Mouse (Mus musculus) regulatory T cell (primary cell): ENCODE data around the gene Banf1.
"Not testable (repeated sequence)": the region's sequence is repeated elsewhere in the genome, so short reads cannot be mapped to it uniquely, and the experiment has no call there.

Experiments
- in situ Hi-C: fragments of 300-600 bp; cut with MboI, MseI; formaldehyde crosslinking; loops from one replicate; pipeline ENCODE4 v1.15.1; 2025; ENCODE audit warnings: high pct_unique_total_duplicates

The Banf1 gene

DNA sequence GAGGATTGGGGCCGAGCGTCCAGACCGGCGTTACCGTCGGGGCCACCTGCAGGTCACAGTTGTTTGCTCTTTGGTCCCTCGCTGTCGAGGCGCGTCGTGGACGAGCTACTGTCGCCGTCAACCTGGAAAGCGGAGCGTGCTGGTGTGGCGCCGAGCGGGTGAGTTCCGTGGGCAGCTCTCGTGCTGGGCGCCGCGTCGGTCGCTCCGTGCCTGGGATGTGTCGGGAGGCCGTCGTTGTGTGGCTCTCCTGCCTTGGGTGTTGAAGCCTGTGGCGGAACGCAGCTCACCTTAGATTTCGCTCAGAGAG, at the start of gene Banf1:
Banf1 (minus strand) TSS at position 116 of the 307 bp plus-strand sequence.
- in situ Hi-C loops, result no loop called here

DNA sequence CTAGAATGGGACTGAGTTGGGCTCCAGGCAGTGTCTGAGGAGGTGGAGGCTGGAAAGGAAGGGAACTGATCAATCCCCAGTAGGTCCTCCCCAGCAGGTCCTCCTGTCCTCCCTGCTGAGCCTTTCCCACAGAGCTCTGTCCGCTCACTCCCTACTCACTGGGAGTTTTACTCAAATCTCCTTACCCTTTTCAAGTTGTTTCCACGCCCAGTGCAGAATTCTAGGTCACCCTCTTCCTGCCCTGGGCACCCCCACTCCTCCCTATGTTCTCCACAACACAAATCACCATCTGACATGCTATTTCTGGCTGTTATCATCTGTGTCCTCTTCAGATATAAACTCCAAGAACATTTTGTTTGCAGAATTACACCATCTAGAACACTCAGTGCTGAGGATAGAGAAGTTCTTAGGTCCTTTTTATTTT, 47.6 kb upstream of the Banf1 start:
- in situ Hi-C loops, result no loop called here

DNA sequence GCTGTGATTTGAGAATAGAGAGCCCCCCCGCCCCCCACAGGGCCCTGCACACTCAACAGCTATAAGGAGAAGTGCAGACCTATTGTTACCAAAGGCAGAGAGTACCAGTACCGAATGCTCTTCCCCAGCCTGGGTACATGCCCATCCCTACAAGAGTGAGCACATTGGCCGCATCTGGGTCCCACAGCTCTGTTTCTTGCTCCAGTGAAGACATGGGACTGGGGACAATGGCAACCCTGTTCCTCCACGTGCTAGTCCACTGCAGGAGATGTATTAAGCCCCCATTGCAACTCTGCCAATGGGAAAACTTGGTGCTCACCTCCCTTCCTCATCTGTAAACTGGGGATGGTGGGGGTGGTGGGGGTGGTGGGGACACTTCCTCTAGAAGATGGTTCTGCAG, 46.9 kb upstream of the Banf1 start:
- in situ Hi-C loops, result no loop called here

DNA sequence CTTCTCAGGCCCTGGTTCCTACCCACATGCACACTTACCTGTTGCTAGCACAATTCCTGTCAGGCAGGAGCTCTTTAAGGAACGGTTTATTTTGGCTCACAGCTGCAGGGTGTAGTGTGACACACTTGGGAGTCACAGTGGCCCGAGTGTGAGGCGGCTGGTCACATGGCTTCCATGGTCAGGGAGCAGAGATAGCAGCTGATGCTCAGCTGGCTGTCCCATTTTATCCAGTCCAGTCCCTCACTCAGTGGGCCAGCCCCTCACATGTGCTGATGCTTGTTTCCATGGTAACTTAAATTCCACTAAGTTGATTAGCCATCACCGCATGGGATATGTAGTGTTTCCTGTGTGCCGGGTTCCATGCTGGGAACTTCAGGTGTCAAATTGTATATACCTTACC, 45.0 kb upstream of the Banf1 start:
- in situ Hi-C loops, result no loop called here

DNA sequence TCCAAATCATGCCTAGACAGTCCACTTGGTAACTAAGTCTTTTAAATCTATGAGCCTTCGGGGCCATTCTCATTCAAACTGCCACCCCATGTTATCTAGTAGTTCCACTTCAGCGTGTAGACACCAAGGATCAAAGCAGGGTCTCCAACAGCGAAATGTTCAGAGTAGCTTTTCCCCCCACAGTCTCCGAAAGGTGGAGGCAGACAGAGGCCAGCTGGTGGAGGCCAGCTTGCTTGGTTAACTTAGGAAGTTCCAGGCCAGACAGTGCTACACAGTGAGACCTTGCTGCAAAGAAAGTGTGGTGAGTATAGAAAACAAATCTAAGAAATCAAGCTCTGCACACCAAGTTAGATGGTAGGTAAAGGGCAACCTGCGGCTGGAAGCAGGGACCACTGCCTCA, 43.7 kb upstream of the Banf1 start:
- in situ Hi-C loops, result no loop called here

DNA sequence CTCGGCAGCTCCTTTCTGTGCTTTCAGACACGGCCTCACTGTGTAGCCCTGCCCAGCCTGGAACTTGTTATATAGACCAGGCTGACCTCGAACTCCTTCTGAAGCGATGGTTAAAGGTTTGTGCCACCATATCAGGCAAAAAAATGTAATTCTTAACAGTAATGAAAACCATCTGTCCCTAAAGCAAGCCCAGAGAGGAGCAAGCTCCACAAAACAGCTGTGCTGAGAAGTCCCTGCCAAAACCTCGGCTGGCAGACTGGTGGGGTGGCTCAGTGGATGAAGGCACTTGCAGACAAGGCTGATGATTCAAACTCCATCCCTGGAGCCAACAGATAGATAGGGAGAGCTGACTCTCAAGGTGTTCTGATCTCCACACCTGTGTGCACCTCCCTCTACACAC, 42.1 kb upstream of the Banf1 start:
- in situ Hi-C loops, result no loop called here

DNA sequence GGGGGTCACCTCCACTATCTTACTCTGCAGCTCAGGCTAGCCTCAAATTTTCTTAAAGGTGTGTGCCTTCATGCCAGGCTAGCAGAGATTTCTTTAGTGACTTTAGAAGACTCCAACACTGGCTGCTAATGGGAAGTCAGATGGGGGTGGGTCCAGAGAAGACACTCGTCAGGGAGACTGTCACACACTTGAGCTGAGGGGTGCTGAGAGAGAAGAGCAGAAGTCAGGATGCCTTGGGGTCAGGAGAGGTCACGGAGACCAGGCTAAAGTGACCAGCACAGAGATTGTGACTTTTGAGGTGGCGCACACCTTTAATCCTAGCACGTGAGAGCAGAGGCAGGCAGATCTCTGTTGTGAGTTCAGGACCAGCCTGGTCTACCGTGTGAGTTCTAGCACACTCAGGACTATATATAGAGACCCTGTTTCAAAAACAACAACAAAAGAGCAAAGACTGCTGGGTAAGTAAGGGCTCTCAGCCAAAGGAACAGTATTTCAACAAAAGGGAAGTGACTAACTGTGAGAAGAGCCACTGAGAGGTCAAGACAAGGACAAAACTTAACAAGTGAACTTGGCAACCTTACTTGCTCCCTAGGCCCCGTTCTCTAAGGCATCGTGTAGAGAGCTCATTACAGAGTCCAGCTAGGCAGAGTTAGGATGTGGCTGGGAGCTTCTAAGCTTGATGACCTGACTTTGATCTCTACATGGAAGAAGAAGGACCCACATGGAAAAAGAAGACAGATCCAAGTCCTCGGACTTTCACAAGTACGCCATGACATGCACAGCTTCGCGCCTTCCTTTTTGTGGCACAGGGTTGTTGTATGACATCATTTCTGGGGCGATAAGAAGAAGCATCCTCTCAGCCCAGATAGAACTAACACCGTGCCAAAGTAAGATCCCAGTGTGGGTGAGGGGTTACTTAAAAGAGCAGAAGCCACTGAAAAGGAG, 41.4 kb upstream of the Banf1 start:
- in situ Hi-C loops, result no loop called here

DNA sequence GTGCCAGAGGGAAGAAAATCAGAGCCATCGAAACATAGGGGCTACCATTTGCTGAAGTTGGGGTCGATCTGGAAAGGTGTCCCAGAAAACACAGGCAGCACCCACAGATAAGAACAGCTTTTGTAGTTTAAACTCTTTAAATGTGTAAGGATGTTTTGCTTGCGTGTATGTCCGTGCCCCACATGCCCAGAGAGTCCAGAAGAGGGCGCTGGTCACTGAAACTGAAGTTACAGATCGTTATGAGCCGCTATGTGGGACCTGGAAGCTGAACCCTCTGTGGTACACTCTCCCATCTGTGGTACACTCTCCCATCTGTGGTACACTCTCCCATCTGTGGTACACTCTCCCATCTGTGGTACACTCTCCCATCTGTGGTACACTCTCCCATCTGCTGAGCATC, 40.2 kb upstream of the Banf1 start:
- in situ Hi-C loops, result no loop called here

DNA sequence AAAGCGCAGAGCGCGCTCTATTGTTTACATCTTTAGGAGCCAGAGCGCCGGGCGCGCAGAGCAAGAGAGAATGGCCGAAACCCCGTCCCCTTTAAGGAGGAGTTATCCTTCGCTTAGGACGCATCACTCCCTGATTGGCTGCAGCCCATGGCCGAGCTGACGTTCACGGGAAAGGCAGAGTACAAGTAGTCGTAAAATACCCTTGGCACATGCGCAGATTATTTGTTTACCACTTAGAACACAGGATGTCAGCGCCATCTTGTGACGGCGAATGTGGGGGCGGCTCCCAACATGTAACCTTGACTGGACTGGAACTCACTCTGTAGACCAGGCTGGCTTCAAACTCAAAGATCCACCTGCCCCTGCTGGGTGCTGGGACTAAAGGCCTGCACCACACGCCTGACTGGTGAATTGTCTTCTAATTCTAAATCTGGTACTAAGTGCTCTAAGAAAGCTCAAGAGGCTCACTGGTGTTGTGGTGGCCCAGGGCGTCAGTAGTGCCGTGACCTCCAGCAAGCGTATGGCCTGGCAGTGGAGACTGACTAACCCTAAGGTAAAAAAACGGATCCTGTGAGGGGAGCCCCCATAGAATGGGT, 39.7 kb upstream of the Banf1 start:
- in situ Hi-C loops, result not testable (repeated sequence)

DNA sequence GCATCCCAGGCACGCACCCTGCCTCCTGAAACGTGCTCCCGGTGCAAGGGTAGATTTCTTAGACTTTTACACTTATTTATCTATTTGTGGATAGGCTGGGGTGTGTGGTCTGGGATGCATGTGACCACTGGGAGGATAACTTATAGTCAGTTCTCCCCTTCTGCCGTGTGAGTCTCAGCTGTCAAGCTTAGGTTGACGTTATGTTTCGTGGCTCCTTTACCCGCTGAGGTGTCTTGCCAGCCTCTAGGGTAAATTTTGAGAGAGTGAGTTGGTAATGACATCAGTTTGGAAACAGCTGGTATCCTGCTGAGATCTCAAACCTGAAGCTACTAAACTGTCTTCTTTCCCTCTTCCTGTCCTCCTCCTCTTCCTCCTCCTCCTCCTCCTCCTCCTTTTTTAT, 39.0 kb upstream of the Banf1 start:
- in situ Hi-C loops, result no loop called here

DNA sequence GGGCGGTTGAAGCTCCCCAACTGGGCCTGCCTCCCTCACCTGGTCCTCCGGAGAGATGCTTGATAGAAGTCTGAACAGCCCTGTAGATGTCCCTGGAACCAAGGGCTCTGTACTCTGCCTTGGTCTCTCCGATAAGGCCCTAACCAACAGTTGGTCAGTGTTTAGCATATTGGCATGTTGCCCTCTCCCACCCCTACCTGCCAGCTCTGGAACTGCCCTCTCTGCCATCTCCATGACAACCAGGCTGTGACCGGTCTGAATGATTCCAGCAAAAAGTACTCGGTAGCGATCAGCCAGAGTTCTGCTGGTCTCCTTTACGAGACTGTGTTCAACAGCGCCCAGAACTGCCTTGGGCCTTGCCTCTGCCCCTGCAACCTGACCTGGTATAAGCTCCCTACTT, 35.3 kb upstream of the Banf1 start, which contains the start of gene Tsga10ip:
Tsga10ip (minus strand) TSS at position 234 of the 400 bp plus-strand sequence.
- in situ Hi-C loops, result no loop called here

DNA sequence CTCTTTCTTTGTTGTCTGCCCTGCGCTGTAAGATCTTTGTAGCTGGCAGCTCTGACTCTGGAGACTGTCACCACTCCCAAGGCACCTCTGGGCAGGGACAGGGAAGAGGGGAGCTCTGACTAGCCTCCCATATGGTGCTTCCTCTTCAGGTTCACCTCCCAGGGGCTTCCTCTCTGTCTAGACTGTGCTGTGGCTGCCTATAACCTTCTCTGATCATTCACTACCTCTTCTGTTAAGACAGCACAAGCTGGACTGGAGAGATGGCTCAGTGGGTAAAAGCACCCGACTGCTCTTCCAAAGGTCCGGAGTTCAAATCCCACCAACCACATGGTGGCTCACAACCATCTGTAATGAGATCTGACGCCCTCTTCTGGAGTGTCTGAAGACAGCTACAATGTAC, 34.1 kb upstream of the Banf1 start:
- in situ Hi-C loops, result not testable (repeated sequence)

DNA sequence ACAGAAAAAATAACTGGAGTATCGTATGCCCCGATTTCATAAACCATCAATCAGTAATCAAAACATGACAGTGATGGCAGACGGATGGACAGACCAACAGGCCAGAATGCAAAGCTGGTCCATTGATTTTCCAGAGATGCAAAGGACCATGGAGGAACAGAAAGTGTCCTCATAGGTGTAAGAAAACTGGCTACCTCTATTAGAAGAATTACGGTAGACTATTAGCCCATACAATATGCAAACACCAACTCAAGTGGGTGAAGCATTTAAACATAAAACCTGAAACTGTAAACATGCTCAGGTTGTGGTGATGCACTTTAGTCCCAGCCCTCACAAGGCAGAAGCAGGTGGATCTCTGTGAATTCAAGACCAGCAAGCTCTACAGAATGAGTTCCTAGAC, 28.4 kb upstream of the Banf1 start:
- in situ Hi-C loops, result no loop called here

DNA sequence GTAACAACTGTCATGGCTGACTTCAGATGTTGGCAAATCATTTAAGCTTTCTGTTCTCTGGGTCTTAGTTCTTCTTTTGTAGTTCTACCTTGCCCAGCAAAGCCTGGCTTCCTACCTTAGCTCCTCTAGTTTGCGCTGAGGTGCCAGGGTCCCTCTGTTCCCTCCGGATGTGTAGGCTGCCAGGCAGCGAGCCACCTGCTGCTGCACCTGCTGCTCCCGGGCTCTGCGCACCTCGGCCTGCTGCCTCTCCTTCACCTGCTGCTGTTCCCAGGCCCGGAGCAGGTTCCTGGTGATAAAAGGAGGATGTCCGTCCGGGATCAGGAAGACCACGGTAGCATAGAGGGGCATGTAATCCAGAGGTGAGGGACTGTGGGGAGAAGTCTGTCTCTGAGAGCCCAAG, 27.2 kb upstream of the Banf1 start:
- in situ Hi-C loops, result no loop called here

DNA sequence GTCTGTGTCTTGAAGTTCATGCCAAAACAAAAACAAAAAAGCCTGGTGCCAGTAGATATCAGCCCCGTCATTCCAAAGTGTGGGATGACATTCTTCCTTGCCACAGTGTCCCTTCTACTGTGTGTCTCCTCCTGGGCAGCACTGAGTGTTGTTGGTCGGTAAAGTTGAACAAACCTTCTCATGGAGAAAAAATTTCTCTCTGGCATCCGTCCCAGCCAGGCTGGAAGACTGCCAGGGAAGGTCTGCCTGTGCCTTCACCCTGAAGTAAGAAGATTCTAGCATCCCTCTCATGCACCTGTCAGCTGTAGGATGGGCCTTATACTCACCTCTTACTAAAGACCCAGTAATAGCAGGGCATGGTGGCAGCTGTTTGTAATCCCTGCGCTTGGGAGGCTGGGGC, 25.9 kb upstream of the Banf1 start:
- in situ Hi-C loops, result no loop called here

DNA sequence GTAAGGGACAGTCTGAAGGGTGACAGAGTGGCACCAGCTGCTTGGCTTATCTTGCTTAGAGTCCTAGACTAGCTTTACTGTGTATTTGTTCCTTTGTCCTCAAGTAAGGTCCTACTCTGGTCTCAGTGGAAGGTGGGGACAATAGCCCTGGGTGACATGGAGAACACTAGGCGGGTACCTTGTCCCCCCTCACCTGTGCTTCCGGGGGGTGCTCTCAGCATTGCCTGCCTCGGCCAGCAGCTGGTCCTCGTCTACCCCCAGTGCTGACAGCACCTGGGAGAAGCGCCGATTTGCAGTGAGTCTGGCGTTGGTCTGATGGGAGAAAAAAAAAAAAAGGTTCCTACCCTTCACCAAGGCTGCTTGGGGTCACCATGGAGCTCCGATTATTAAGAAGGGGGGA, 23.4 kb upstream of the Banf1 start:
- in situ Hi-C loops, result no loop called here

DNA sequence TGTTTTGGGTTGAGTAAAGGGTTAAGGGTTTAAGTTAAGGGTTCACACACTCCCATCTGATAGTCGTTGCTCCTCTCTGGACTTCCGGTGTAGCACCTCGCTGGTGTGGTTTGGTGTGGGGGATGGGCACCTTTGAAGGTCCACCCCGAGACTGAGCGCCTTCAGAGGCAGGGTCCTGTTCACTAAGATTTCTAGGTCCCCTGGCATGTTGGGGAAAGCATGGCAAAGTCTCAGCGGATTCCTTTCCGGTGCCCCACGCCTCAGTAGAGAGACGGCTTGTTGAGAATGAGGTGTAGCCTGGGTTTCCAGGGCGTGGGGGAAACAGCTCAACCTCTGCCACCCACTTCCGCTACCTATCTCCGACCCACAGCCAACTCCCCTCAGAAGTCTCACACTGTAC, 22.7 kb upstream of the Banf1 start:
- in situ Hi-C loops, result no loop called here

DNA sequence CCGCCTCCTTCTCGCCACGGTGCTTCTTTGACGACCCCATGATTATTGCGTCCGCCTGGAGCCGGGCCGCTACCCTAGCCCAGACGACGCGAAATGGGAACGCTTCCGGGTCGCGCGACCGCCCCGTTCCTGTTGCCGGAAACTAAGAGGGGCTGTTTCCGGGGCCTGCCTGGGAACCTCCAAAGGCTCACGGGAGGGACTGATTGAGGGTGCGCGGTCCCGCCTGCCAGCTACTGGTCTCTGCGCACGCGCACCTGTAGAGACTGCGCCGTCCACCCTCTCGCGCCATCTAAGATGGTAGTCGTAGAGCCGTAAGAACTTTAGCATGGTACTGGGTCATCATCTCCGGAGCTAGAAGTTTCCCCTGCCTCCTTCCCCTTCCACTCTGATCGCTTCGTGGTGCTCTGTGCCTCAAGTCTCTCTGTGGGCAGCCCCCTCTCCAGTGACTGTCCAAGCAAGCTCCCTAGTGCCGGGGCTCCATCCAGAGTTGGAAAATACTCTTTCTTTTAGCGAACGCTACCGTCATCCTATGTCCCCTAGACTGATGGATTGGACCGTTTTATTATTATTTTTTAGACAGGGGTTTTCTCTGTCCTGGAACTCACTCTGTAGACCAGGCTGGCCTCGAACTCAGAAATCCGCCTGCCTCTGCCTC, 21.7 kb upstream of the Banf1 start, which contains the start of gene Sart1:
Sart1 (minus strand) TSS at position 116 of the 655 bp plus-strand sequence.
- in situ Hi-C loops, result no loop called here

DNA sequence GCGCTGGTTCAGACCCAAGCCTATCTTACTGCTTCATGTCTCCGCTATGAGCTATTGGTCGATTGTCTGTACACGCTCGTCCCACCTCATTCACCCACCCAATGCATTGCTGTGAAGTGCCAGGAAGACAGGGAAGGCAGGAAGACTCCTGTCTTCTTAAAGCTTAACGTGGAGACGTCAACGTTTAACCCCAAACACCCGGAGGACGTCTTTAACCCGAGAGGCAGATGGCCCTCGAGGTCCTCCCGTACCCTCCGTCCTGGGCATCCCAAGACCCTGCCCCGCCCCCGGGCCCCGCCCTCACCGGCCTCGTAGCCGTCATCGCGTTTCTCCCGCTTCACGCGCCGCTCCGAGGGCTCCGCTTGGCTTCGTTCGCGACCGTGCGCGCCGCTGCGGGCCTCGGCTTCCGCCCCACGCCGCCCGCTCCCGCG, 21.1 kb upstream of the Banf1 start:
- in situ Hi-C loops, result no loop called here

DNA sequence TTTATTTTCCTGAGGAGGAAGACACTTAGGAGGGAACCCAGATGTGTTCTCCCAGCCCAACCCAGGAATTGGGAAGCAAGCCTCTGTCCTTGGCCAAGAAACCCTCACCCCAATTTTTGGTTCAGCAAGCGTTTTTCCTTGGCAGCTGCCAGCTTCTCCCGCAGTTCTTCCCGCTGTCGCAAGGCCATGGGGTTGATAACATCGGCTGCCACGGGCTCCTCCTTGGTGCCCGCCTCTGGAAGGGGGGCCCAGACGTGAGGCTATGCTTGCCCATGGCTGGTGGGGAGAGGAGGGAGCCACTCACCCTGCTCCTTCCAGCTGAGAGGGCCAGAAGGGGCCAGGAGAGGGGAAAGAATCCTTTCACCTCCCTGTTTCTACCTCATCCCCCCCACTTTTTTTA, 17.7 kb upstream of the Banf1 start:
- in situ Hi-C loops, result no loop called here

DNA sequence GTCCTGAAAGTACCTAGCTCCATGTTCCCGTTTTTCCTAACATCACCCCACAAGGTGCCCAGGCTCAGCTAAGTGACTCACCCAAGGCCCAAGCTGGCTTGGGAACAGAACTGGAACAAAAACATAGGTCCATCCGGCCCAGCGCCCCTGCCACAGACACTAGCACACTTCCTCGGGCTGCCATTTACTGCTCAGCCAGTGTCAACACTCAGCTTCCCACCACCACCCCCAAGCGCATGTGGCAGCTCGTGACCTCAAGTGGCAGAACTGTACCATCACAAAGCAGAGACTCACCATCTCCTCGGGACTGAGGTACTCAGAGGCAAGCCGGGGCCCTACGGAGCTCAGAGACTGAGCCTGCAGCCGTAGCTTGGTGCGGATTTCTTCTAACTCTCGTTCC, 16.4 kb upstream of the Banf1 start:
- in situ Hi-C loops, result no loop called here

DNA sequence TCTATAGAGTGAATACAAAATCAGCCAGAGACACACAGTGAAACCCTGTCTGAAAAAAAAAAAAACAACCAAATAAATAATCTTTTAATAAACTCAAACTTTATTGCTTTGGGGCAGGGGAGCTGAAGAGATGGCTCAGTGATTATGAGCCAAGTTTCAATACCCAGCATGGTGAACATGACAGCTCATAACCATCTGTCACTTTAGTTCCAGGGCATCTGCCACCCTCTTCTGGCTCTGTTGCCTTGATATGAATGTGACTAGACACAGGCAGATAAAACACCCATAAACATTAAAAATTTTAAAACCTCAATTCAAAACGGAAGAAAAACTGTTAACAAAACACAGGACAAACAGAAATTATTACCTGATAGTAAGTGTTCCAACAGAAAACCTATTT, 10.5 kb upstream of the Banf1 start:
- in situ Hi-C loops, result no loop called here

DNA sequence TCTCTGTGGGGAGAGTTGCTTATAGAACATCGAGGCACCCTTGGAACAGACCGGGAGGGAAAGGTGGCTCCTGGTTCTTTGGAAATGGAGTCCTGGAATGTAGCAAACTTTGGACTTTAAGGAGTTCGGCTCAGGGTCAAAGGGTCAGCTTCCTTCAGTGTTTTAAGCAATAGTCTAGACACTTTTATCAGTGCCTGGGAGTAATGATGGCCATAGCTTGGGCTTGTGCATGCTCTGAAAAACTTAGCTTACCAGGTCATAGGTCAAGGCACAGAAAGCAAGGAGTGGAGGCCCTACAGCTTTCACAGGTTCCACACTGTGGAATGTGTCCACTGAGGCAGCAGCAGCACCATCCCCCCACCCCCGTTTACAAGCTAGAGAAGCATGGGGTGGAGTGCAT, 7.8 kb upstream of the Banf1 start:
- in situ Hi-C loops, result no loop called here
